Comparison of ENCODE assay signal across 20 mouse cellular contexts in the genomic region with DNA sequence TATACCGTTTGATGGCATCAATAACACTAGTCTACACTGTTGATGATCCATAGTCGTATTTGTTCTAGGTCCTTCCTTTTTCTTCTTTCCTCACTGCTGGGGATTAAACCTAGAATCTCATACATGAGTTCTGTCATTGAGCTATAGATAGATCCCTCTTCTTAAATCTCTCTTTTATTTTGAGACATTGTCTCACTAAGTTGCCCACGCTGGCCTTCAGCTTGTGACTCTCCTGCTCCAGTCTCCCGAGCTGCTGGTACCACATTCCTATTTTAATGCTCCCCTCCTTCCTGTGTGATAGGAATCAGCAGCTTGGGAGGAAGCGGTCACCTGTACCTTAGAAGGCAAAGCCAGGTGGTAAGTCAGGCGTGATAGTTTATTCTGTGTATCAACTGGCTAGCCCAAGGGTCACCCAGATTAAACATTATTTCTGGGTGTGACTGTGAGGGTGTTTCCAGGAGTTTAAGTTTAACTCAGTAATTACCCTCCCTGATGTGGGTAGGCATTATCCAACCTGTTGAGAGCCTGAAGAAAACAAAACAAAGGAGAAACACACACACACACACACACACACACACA. TPM values are rescaled to one million over a fixed set of nuclear protein-coding genes. Genes with fewer than 3 reads are reported as not detected.
DNase-seq lines count a peak whose midpoint lies in the region; ATAC-seq lines count a peak whose summit lies in the region.
"Had no signal": no experiment of that assay in that cellular context is flagged by ENCODE, and none has a peak within 500 bp of the region (broad histone marks: within the 10 kb centered on the region; RNA-seq: fewer than 3 reads in every experiment).

No protein-coding gene starts in this region.

- peak overlapping the region; percentile 58; the same call in 1 of the 2 replicates for H3K27ac ChIP-seq in kidney, embryonic 16.5 days (ENCODE audit: low read length)
- no peak overlapping the region for H3K27ac ChIP-seq in liver, embryonic 16.5 days (ENCODE audit: low read length)
- H3K27ac ChIP-seq: embryonic facial prominence, embryonic 10.5 days; heart, embryonic 10.5 days; hindbrain, embryonic 13.5 days; left cerebral cortex, adult 2 months; liver, embryonic 14.5 days had no signal

- peak; percentile 45 for DNase-seq in brain, adult 2 months (ENCODE audit: low read depth, low spot score)
- DNase-seq in kidney, adult 11 months, result peak; percentile 90
- no peak for DNase-seq in heart, postnatal 4 days
- DNase-seq in cerebellum, adult 11-12 months, result no peak
- no peak for DNase-seq in lung, postnatal 10 days
- DNase-seq: adrenal gland, postnatal 36 days; cerebellum, adult 8-10 months; layer of hippocampus, adult 9-11 months; left cerebral cortex, postnatal 4 days; lung, postnatal 14 days; midbrain, embryonic 14.5 days; right cerebral cortex, postnatal 25 days had no signal

- H3K4me1 ChIP-seq in kidney, embryonic 16.5 days (ENCODE audit: insufficient read depth, low read length), result peaks cover 22% of the 10 kb centered on the region
- no peaks in the 10 kb centered on the region; the same call in 1 of the 2 replicates for H3K4me1 ChIP-seq in liver, embryonic 16.5 days (ENCODE audit: control insufficient read depth, low read depth, low read length)
- H3K4me1 ChIP-seq: hindbrain, embryonic 13.5 days had no signal

- no peaks in the 10 kb centered on the region for H3K27me3 ChIP-seq in kidney, embryonic 16.5 days (ENCODE audit: insufficient read depth, low read length)
- no peaks in the 10 kb centered on the region for H3K27me3 ChIP-seq in liver, embryonic 16.5 days (ENCODE audit: control insufficient read depth, insufficient read depth, low read depth, low read length)
- H3K27me3 ChIP-seq: hindbrain, embryonic 13.5 days had no signal

- no peaks in the 10 kb centered on the region for H3K36me3 ChIP-seq in kidney, embryonic 16.5 days (ENCODE audit: insufficient read depth, low read length)
- no peaks in the 10 kb centered on the region for H3K36me3 ChIP-seq in liver, embryonic 16.5 days (ENCODE audit: control insufficient read depth, insufficient read depth)
- H3K36me3 ChIP-seq: embryonic facial prominence, embryonic 10.5 days; heart, embryonic 10.5 days; hindbrain, embryonic 13.5 days had no signal

- no peak overlapping the region for H3K4me2 ChIP-seq in kidney, embryonic 16.5 days (replicated peaks; ENCODE audit: low read depth, low read length)
- no peak overlapping the region for H3K4me2 ChIP-seq in liver, embryonic 16.5 days (ENCODE audit: low read depth, low read length)
- H3K4me2 ChIP-seq: hindbrain, embryonic 13.5 days had no signal

- no peak overlapping the region for H3K9ac ChIP-seq in kidney, embryonic 16.5 days (replicated peaks; ENCODE audit: low read length)
- H3K9ac ChIP-seq in liver, embryonic 16.5 days (ENCODE audit: low read depth, low read length), result no peak overlapping the region
- H3K9ac ChIP-seq: hindbrain, embryonic 13.5 days; liver, embryonic 14.5 days had no signal

- ATAC-seq in kidney, embryonic 16.5 days (ENCODE audit: low FRiP score, low TSS enrichment), result peak; percentile 84
- peak; percentile 62 for ATAC-seq in liver, embryonic 16.5 days (ENCODE audit: low read depth)

- no peak overlapping the region for H3K4me3 ChIP-seq in kidney, embryonic 16.5 days (ENCODE audit: low read length)
- no peak overlapping the region for H3K4me3 ChIP-seq in liver, embryonic 16.5 days (ENCODE audit: low read depth, low read length)
- H3K4me3 ChIP-seq: embryonic facial prominence, embryonic 10.5 days; heart, embryonic 10.5 days; hindbrain, embryonic 13.5 days; left cerebral cortex, adult 2 months had no signal

- H3K9me3 ChIP-seq in kidney, embryonic 16.5 days (ENCODE audit: low read length), result no peaks in the 10 kb centered on the region
- H3K9me3 ChIP-seq in liver, embryonic 16.5 days (replicated peaks; ENCODE audit: control insufficient read depth, low read length), result no peaks in the 10 kb centered on the region
- H3K9me3 ChIP-seq: embryonic facial prominence, embryonic 10.5 days; heart, embryonic 10.5 days; hindbrain, embryonic 13.5 days had no signal

- 57% methylated on average over 6 of the region's 6 CpGs for WGBS in kidney, embryonic 16.5 days
- WGBS in liver, embryonic 16.5 days (ENCODE audit: insufficient replicate concordance), result 57% methylated on average over 6 of the region's 6 CpGs

RNA-seq across cellular contexts. Expression of gene Lrp6, which starts 31.0 kb away (rescaled TPM):
- polyA plus RNA-seq in kidney, embryonic 16.5 days (2015; fragmentation: Nextera tagmentation; extraction: Ambion mirVana), result 34.6 and 37.4 TPM in 2 replicates
- polyA plus RNA-seq in liver, embryonic 16.5 days (2015; fragmentation: Nextera tagmentation; extraction: Ambion mirVana), result 6.6 and 7.8 TPM in 2 replicates
- total RNA-seq in heart, postnatal 4 days (2021), result 10 to 100 TPM; 48.6 to 50.9 TPM

RNA-seq across cellular contexts. Expression of gene Mansc1, which starts 34.5 kb away (rescaled TPM):
- polyA plus RNA-seq in kidney, embryonic 16.5 days (2015; fragmentation: Nextera tagmentation; extraction: Ambion mirVana), result 5.7 and 7.8 TPM in 2 replicates
- 0.78 and 0.80 TPM in 2 replicates for polyA plus RNA-seq in liver, embryonic 16.5 days (2015; fragmentation: Nextera tagmentation; extraction: Ambion mirVana)
- total RNA-seq in heart, postnatal 4 days (2021), result 1 to 10 TPM; 8.4 to 9.7 TPM
- polyA plus RNA-seq: C2C12 had no signal

RNA-seq across cellular contexts. Expression of gene Borcs5, which starts 41.6 kb away (rescaled TPM):
- polyA plus RNA-seq in kidney, embryonic 16.5 days (2015; fragmentation: Nextera tagmentation; extraction: Ambion mirVana), result 16.2 and 18.5 TPM in 2 replicates
- 6.4 and 8.2 TPM in 2 replicates for polyA plus RNA-seq in liver, embryonic 16.5 days (2015; fragmentation: Nextera tagmentation; extraction: Ambion mirVana)
- 10 to 100 TPM; 10.8 to 11.0 TPM for total RNA-seq in heart, postnatal 4 days (2021)

Comparison
In these comparisons a context has a peak if more than half of its experiments do, and no peak if none do; other contexts are left out.
1. DNase-seq: peak in brain, adult 2 months (single experiment) and kidney, adult 11 months (single experiment); none in heart, postnatal 4 days (single experiment), cerebellum, adult 11-12 months (single experiment) and lung, postnatal 10 days (single experiment).